Mouse (Mus musculus): Measurements from ENCODE around the gene Rpl32. TPM values are rescaled to one million over a fixed set of nuclear protein-coding genes. Genes with fewer than 3 reads are reported as not detected.

Gene Rpl32
- 1,730 and 1,790 TPM in 2 replicates for polyA plus RNA-seq (2015; fragmentation: Nextera tagmentation; extraction: Ambion mirVana)

DNA sequence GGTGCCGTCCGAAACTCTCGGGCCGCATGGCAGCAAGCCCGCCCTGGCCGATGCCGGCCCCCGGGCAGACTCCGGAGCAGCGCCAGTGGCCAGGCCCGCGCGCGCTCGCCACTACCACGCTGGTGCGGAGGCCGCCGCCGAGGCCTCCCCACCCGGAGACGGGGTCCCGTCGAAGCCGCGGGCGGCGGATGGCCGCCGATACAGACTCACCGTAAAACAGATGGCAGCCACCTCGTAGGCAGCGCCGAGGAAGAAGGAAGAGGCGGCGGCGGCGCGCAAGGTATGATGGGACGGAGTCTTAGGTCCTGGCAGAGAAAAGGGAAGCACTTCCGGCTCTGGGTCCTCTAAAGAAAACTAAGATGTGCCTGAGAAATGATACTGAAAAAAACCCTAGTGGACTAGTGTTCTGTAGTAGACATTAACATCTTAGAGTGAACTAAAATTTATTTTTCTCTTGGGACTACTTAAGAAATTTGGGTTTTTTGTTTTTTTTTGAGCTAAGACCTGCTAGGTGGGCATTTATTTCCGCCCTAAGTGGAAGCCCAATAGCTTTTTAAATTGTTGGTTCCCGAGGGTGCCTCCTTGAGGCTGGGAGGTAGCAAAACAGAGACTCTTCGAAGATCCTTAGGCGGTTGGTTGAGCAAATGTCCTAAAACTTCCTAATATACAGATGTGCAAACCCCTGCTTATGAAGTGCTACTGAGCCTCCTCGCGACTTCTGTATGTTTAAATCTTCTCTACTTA is at the start of gene Rpl32:
Gene Rpl32, minus strand, starts transcription at position 260 of the 744 bp plus-strand sequence.
- Histone ChIP-seq H3K9ac (replicated peaks; ENCODE audit: low read depth) (peak within 1 kb of the TSS; percentile 89), H3K27ac (ENCODE audit: low read length) (peak within 1 kb of the TSS; percentile 90), H3K9me3 (ENCODE audit: low read length) (no peaks in the 10 kb centered on the region), H3K4me2 (replicated peaks; ENCODE audit: low read depth, low read length) (peak within 1 kb of the TSS; percentile 60), H3K4me1 (ENCODE audit: insufficient read depth, low read depth, low read length) (peaks cover 6% of the 10 kb centered on the region; the same call in 1 of the 2 replicates), H3K27me3 (replicated peaks; ENCODE audit: insufficient read depth, low read length) (no peaks in the 10 kb centered on the region), H3K36me3 (ENCODE audit: insufficient read depth, low read length) (peaks cover 14% of the 10 kb centered on the region; the same call in 1 of the 2 replicates), H3K4me3 (ENCODE audit: low read depth, low read length) (peak within 1 kb of the TSS; percentile 75)
- ATAC-seq (peak; percentile 92), DNase-seq (ENCODE audit: low spot score) (peak; percentile 96)
- peak; percentile 100 for TF ChIP-seq EP300 (IDR thresholded peaks at IDR 0.05)
- peak; percentile 64 for TF ChIP-seq CTCF (IDR thresholded peaks at IDR 0.05)
- WGBS, result 3% methylated on average over 47 of the region's 47 CpGs

DNA sequence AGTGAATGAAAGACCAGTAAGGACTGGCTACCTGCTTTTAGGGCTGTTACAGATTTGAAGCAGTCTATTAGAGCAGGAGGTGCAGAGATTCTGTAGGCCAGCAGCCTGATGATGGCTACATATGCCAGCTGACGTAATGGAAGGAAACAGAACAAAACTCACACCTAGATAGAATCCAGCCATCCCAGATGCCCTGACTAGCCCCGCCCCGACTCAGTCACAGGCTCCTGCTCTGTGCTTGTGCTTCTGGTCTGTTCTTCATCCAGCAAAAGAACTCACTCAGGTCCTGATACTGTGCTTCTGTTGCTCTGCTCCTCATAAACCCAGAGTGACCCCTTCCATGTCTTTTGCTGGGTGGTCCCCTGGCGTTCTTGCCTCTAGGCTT is 47.8 kb upstream of the Rpl32 start:
- Histone ChIP-seq H3K4me1 (ENCODE audit: insufficient read depth, low read depth, low read length) (no peaks in the 10 kb centered on the region; the same call in 1 of the 2 replicates), H3K9me3 (ENCODE audit: low read length) (no peaks in the 10 kb centered on the region), H3K27me3 (replicated peaks; ENCODE audit: insufficient read depth, low read length) (no peaks in the 10 kb centered on the region), H3K4me3 (ENCODE audit: low read depth, low read length) (no peak overlapping the region), H3K27ac (ENCODE audit: low read length) (peak overlapping the region; percentile 32; the same call in 1 of the 2 replicates), H3K9ac (replicated peaks; ENCODE audit: low read depth) (no peak overlapping the region), H3K36me3 (ENCODE audit: insufficient read depth, low read length) (no peaks in the 10 kb centered on the region), H3K4me2 (replicated peaks; ENCODE audit: low read depth, low read length) (no peak overlapping the region)
- no peak for TF ChIP-seq EP300 (IDR thresholded peaks at IDR 0.05)
- no peak for TF ChIP-seq CTCF (IDR thresholded peaks at IDR 0.05)
- DNase-seq (ENCODE audit: low spot score) (peak; percentile 44), ATAC-seq (no peak)
- 55% methylated on average over 4 of the region's 4 CpGs for WGBS

- no peak for DNase-seq (ENCODE audit: low spot score)
Observed at GRCm38 (mm10) chr6:115855733-115856360, 47.3 kb upstream of the Rpl32 start.

DNA sequence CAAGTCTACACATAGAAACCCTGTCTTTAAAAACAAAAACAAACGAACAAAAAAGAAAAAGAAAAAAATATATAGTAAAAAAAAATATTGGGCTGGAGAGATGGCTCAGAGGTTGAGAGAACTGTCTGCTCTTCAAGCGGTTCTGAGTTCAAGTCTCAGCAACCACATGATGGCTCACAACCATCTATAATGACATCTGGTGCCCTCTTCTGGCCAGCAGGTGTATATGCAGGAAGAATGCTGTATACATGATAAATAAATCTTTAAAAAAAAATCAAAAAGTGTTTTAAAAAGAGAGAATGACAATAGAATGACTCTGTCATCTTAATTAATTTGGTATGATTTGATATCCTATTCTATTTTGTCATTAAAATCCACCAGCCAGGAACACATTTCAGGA is 45.9 kb upstream of the Rpl32 start:
- no peak overlapping the region for H3K9ac ChIP-seq (replicated peaks; ENCODE audit: low read depth)
- peak; percentile 29 for DNase-seq (ENCODE audit: low spot score)
- no peak overlapping the region for H3K27ac ChIP-seq (ENCODE audit: low read length)
- H3K9me3 ChIP-seq (ENCODE audit: low read length), result no peaks in the 10 kb centered on the region
- TF ChIP-seq CTCF (IDR thresholded peaks at IDR 0.05) (peak; percentile 67), EP300 (IDR thresholded peaks at IDR 0.05) (no peak)
- 65% methylated on average over 2 of the region's 2 CpGs for WGBS
- no peaks in the 10 kb centered on the region for H3K27me3 ChIP-seq (replicated peaks; ENCODE audit: insufficient read depth, low read length)
- no peak overlapping the region for H3K4me2 ChIP-seq (replicated peaks; ENCODE audit: low read depth, low read length)
- no peaks in the 10 kb centered on the region for H3K36me3 ChIP-seq (ENCODE audit: insufficient read depth, low read length)
- ATAC-seq, result no peak
- no peak overlapping the region for H3K4me3 ChIP-seq (ENCODE audit: low read depth, low read length)
- no peaks in the 10 kb centered on the region; the same call in 1 of the 2 replicates for H3K4me1 ChIP-seq (ENCODE audit: insufficient read depth, low read depth, low read length)

More at GRCm38 (mm10) chr6:115855733-115856360, 47.3 kb upstream of the Rpl32 start:
- H3K27ac ChIP-seq (ENCODE audit: low read length), result peak overlapping the region; percentile 32; the same call in 1 of the 2 replicates
- WGBS, result 53% methylated on average over 3 of the region's 3 CpGs
- no peak overlapping the region for H3K4me2 ChIP-seq (replicated peaks; ENCODE audit: low read depth, low read length)
- H3K4me1 ChIP-seq (ENCODE audit: insufficient read depth, low read depth, low read length), result no peaks in the 10 kb centered on the region; the same call in 1 of the 2 replicates
- no peaks in the 10 kb centered on the region for H3K9me3 ChIP-seq (ENCODE audit: low read length)
- H3K4me3 ChIP-seq (ENCODE audit: low read depth, low read length), result no peak overlapping the region
- ATAC-seq, result no peak
- no peaks in the 10 kb centered on the region for H3K36me3 ChIP-seq (ENCODE audit: insufficient read depth, low read length)
- TF ChIP-seq EP300 (IDR thresholded peaks at IDR 0.05) (no peak), CTCF (IDR thresholded peaks at IDR 0.05) (no peak)
- H3K9ac ChIP-seq (replicated peaks; ENCODE audit: low read depth), result no peak overlapping the region
- H3K27me3 ChIP-seq (replicated peaks; ENCODE audit: insufficient read depth, low read length), result no peaks in the 10 kb centered on the region

GRCm38 (mm10) chr6:115853985-115854384 is 45.4 kb upstream of the Rpl32 start:
- no peak for DNase-seq (ENCODE audit: low spot score)
- WGBS, result 42% methylated on average over 7 of the region's 7 CpGs
- H3K9ac ChIP-seq (replicated peaks; ENCODE audit: low read depth), result no peak overlapping the region
- H3K27ac ChIP-seq (ENCODE audit: low read length), result peak overlapping the region; percentile 71
- ATAC-seq, result no peak
- no peaks in the 10 kb centered on the region; the same call in 1 of the 2 replicates for H3K4me1 ChIP-seq (ENCODE audit: insufficient read depth, low read depth, low read length)
- no peaks in the 10 kb centered on the region for H3K27me3 ChIP-seq (replicated peaks; ENCODE audit: insufficient read depth, low read length)
- peak overlapping the region; percentile 66 for H3K4me2 ChIP-seq (replicated peaks; ENCODE audit: low read depth, low read length)
- TF ChIP-seq CTCF (IDR thresholded peaks at IDR 0.05), result no peak
- no peak for TF ChIP-seq EP300 (IDR thresholded peaks at IDR 0.05)
- no peaks in the 10 kb centered on the region for H3K9me3 ChIP-seq (ENCODE audit: low read length)
- H3K36me3 ChIP-seq (ENCODE audit: insufficient read depth, low read length), result no peaks in the 10 kb centered on the region
- H3K4me3 ChIP-seq (ENCODE audit: low read depth, low read length), result peak overlapping the region; percentile 53

DNA sequence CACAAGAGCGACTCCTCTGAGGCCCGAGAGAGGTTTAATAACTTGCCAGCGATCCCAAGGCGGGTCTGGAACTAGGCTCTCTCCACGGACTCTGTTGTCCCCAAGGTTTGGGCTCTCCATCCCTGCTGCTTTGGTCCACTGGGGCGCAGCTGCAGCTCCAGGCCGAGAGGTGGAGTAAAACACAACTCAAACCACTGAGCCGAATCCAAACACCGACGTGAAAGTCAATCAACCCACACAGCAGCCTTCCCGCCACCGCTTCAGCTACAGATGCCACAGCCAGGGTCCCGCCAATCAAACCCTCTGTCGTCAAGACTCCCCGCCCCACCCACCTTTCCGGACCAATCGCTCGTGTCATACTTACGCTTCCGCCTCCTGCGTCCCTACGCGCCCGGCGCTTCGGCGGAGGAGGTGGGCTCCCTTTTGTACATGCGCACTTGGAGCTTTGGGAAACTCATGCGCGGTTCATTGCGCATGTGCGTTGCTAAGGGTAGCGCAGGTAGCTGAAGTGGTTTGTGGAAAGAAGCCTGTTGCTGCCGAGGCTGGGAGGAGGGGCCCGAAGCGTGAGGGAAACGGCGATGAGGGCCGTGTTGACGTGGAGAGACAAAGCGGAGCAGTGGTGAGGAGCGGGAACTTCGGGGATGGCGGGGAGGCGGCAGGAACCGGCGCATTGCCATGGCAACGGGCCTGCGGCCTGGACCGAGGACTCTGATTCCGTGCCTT is 44.7 kb upstream of the Rpl32 start, which contains the start of the genes Mbd4 and Ift122:
Gene Mbd4, minus strand, starts transcription at position 281 of the 723 bp plus-strand sequence.
Gene Ift122, plus strand, starts transcription at position 380 of the 723 bp plus-strand sequence.
- peak; percentile 98 for ATAC-seq
- under 1% methylated on average over 51 of the region's 51 CpGs for WGBS
- peak; percentile 100 for DNase-seq (ENCODE audit: low spot score)
- peak within 1 kb of the TSS; percentile 66 for H3K4me2 ChIP-seq (replicated peaks; ENCODE audit: low read depth, low read length)
- peak within 1 kb of the TSS; percentile 72 for H3K27ac ChIP-seq (ENCODE audit: low read length)
- no peaks in the 10 kb centered on the region for H3K27me3 ChIP-seq (replicated peaks; ENCODE audit: insufficient read depth, low read length)
- no peaks in the 10 kb centered on the region for H3K4me1 ChIP-seq (ENCODE audit: insufficient read depth, low read depth, low read length)
- H3K9ac ChIP-seq (replicated peaks; ENCODE audit: low read depth), result no peak within 1 kb of the TSS
- peak within 1 kb of the TSS; percentile 53 for H3K4me3 ChIP-seq (ENCODE audit: low read depth, low read length)
- no peaks in the 10 kb centered on the region for H3K9me3 ChIP-seq (ENCODE audit: low read length)
- TF ChIP-seq EP300 (IDR thresholded peaks at IDR 0.05) (no peak), CTCF (IDR thresholded peaks at IDR 0.05) (peak; percentile 71)
- H3K36me3 ChIP-seq (ENCODE audit: insufficient read depth, low read length), result no peaks in the 10 kb centered on the region
